Mouse (Mus musculus) myocyte (in vitro differentiated cells): ENCODE results near the gene Pfn3. TPM values are rescaled to one million over a fixed set of nuclear protein-coding genes. Genes with fewer than 3 reads are reported as not detected.

Experiments
- H3K27me3 ChIP-seq: one replicate; pipeline ENCODE4 v1.6.1; 2011; ENCODE audit not compliant: control insufficient read depth, insufficient read depth, insufficient read length
- H3K36me3 ChIP-seq: one replicate; pipeline ENCODE4 v1.6.1; 2011; ENCODE audit not compliant: control insufficient read depth, insufficient read depth
- H3K4me2 ChIP-seq: one replicate; pipeline ENCODE4 v1.6.1; 2011; ENCODE audit warnings: low read depth, control low read depth
- H3K4me3 ChIP-seq: one replicate; pipeline ENCODE4 v1.5.1; 2011; ENCODE audit warnings: mild to moderate bottlenecking, control low read depth, moderate library complexity
- H3K79me2 ChIP-seq: one replicate; pipeline ENCODE4 v1.6.1; 2011; ENCODE audit not compliant: control insufficient read depth, insufficient read depth
- H3ac ChIP-seq: one replicate; pipeline ENCODE4 v1.6.1; 2011; ENCODE audit not compliant: control insufficient read depth, insufficient read length
- CEBPB ChIP-seq: IDR thresholded peaks from 2 replicates; pipeline ENCODE4 v1.6.1; 2011; ENCODE audit warnings: mild to moderate bottlenecking, moderate library complexity; ENCODE audit not compliant: poor library complexity, insufficient read depth, severe bottlenecking
- E2F4 ChIP-seq: IDR thresholded peaks from one replicate; pipeline ENCODE4 v1.6.1; 2011; ENCODE audit warnings: mild to moderate bottlenecking, control low read depth, moderate library complexity; ENCODE audit not compliant: insufficient read depth
- MAX ChIP-seq: IDR thresholded peaks from one replicate; pipeline ENCODE4 v1.6.1; 2011; ENCODE audit warnings: low read depth, mild to moderate bottlenecking, control low read depth
- MYOD1 ChIP-seq, 3 experiments: IDR thresholded peaks; one replicate each; pipeline ENCODE4 v1.6.1; 2011; ENCODE audit warnings: control low read depth in 2 of 3, low read depth in 2 of 3, mild to moderate bottlenecking in 2 of 3, moderate library complexity in 1 of 3; ENCODE audit not compliant: insufficient read length in 2 of 3, control insufficient read depth in 1 of 3
- MYOG ChIP-seq, 3 experiments: IDR thresholded peaks; one replicate each; pipeline ENCODE4 v1.6.1; 2011; ENCODE audit warnings: control low read depth in 2 of 3, low read depth in 2 of 3, mild to moderate bottlenecking in 2 of 3; ENCODE audit not compliant: insufficient read length in 2 of 3, control insufficient read depth in 1 of 3, insufficient read depth in 1 of 3
- POLR2A ChIP-seq: IDR thresholded peaks from one replicate; pipeline ENCODE4 v1.6.1; 2011; ENCODE audit warnings: low read depth, mild to moderate bottlenecking, control low read depth, moderate library complexity; ENCODE audit not compliant: insufficient read length
- POLR2AphosphoS2 ChIP-seq: IDR thresholded peaks from one replicate; pipeline ENCODE4 v1.6.1; 2011; ENCODE audit warnings: low read depth, control low read depth; ENCODE audit not compliant: insufficient read length
- REST ChIP-seq: IDR thresholded peaks from one replicate; pipeline ENCODE4 v1.6.1; 2011; ENCODE audit warnings: mild to moderate bottlenecking, control low read depth, moderate library complexity; ENCODE audit not compliant: insufficient read depth, insufficient read length
- SRF ChIP-seq: IDR thresholded peaks from one replicate; pipeline ENCODE4 v1.6.1; 2011; ENCODE audit warnings: low read depth; ENCODE audit not compliant: control insufficient read depth, insufficient read length
- TCF12 ChIP-seq: IDR thresholded peaks from one replicate; pipeline ENCODE4 v1.6.1; 2011; ENCODE audit warnings: mild to moderate bottlenecking, control low read depth; ENCODE audit not compliant: poor library complexity, insufficient read depth, severe bottlenecking
- TCF3 ChIP-seq: IDR thresholded peaks from one replicate; pipeline ENCODE4 v1.6.1; 2011; ENCODE audit warnings: low read depth, control low read depth; ENCODE audit not compliant: insufficient read length
- USF1 ChIP-seq: IDR thresholded peaks from one replicate; pipeline ENCODE4 v1.6.1; 2011; ENCODE audit warnings: low read depth, mild to moderate bottlenecking, control low read depth, moderate library complexity
- polyA plus RNA-seq: library from polyadenylated mRNA; unstranded; fragments of >200 nt; fragmentation: generic; extraction: Trizol; gene quantifications from one replicate; pipeline ENCODE4 v1.2.1, GENCODE M21; 2012; ENCODE audit warnings: missing spikeins

Gene Pfn3
- polyA plus RNA-seq = not detected

DNA sequence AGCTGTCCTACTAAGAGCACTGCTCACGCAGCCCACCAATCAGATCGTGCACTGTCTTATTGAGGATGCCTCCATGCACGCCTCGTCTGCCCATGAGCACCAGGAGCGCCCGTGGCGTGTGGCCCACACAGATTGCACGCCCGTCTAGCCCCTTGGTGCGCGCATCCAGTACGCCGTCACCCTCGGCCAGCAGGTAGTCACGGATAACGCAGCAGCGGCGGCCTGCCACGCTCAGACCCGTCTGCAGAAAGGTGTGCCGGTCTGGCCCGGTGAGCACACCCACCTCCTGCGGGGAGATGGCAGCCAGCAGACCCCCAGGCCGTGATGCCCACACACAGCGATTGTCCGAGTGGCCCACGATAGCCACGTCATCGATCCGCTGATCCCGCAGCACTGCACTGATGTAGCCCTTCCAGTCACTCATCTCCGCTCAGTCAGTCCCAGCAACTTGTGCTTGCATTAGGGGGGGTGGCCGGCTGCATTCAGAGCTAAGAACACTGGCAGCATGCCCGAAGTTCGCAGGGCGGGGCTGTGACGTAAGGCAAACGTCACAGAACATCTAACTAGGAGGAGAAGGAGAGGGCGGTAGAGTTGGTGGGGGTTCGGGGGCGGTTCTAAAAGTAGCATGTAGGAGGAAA is at the start of gene Pfn3:
Gene Pfn3, minus strand, starts transcription at position 490 of the 638 bp plus-strand sequence.
- Histone ChIP-seq H3K27me3 (peaks cover under 1% of the 10 kb centered on the region), H3K36me3 (no peaks in the 10 kb centered on the region), H3K4me2 (no peak within 1 kb of the TSS), H3ac (no peak within 1 kb of the TSS), H3K79me2 (no peaks in the 10 kb centered on the region), H3K4me3 (no peak within 1 kb of the TSS)
- TF ChIP-seq CEBPB (no peak), MYOG (IDR thresholded peaks at IDR 0.05; ENCODE audit: control insufficient read depth in 1 of 3, insufficient read depth in 1 of 3, insufficient read length in 2 of 3, low read depth in 2 of 3) (no peak), POLR2AphosphoS2 (no peak), SRF (no peak), TCF12 (no peak), REST (no peak), MAX (no peak), POLR2A (no peak), MYOD1 (IDR thresholded peaks at IDR 0.05; ENCODE audit: control insufficient read depth in 1 of 3, insufficient read length in 2 of 3, low read depth in 2 of 3) (no peak), E2F4 (no peak), USF1 (no peak), TCF3 (no peak)

GRCm38 (mm10) chr13:55464027-55464884 is 49.2 kb upstream of the Pfn3 start, which contains the start of gene Prr7:
Gene Prr7 (plus strand): TSS chr13:55464267.
- H3K79me2 ChIP-seq = no peaks in the 10 kb centered on the region
- TF ChIP-seq REST = no peak
- TF ChIP-seq POLR2AphosphoS2 = peak; percentile 71
- TF ChIP-seq SRF = no peak
- no peaks in the 10 kb centered on the region for H3K27me3 ChIP-seq
- H3ac ChIP-seq = no peak within 1 kb of the TSS
- peak within 1 kb of the TSS; percentile 14 for H3K4me3 ChIP-seq
- no peaks in the 10 kb centered on the region for H3K36me3 ChIP-seq
- H3K4me2 ChIP-seq = peak within 1 kb of the TSS; percentile 71

DNA sequence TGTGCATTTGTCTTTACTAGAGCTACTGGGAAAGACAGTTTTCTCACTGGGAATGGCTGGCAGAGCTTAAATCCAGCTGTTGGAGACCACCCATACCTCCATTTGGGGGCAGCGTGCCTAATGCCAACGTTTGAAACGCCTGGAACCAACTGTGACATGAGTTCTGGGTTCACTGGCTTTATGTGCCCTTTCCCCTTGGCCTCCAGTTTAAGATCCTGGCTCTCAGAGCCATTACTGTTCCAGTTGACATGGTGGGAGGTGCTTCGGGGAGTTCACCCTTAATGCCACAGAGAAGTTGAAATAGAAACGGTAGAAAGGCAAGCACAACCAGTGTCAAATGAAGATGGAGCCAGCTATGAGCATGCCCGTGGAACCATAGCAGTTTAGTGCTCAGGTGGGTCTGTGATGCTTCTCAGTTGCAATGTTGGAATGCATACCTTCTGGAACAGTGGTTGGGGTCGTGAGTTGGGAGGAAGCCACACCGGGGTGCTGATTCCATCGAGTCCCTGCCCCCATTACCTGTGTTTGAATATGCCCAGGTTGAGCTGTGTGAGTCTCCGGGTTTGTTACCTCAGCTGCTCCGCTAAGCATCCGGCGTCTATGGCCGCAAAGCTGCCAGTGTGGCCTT is 48.5 kb upstream of the Pfn3 start:
- Histone ChIP-seq H3K79me2 (no peaks in the 10 kb centered on the region), H3K4me3 (peak overlapping the region; percentile 14), H3K27me3 (no peaks in the 10 kb centered on the region)

DNA sequence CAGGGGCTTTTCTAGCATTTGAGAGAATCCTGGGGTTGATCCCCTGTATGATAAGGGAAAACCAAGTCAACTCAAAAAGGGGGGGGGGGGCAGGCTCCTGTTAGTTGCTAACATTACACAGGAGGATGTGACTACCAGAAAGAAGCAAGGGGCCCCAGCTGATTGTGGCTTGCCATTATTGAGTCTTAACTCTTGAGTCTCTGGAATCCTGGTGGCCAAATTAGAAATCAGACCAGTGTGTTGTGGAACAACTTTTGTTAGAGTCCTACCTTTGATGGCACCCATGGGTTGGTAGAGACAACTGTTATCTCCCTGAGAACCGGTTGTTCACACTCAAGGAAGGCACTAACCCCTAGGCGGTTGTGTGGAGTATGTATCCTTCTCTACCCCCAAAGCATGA is 47.9 kb upstream of the Pfn3 start:
- TF ChIP-seq TCF12 = no peak
- TF ChIP-seq POLR2AphosphoS2 = no peak
- TF ChIP-seq USF1 = no peak
- no peak for TF ChIP-seq TCF3
- no peak for TF ChIP-seq MYOG (IDR thresholded peaks at IDR 0.05; ENCODE audit: control insufficient read depth in 1 of 3, insufficient read depth in 1 of 3, insufficient read length in 2 of 3, low read depth in 2 of 3)
- TF ChIP-seq MYOD1 (IDR thresholded peaks at IDR 0.05; ENCODE audit: control insufficient read depth in 1 of 3, insufficient read length in 2 of 3, low read depth in 2 of 3) = no peak
- TF ChIP-seq REST = no peak
- TF ChIP-seq SRF = no peak
- TF ChIP-seq CEBPB = no peak
- TF ChIP-seq POLR2A = no peak
- TF ChIP-seq MAX = no peak
- no peak for TF ChIP-seq E2F4
- H3K79me2 ChIP-seq = no peaks in the 10 kb centered on the region
- no peak overlapping the region for H3K4me3 ChIP-seq
- H3ac ChIP-seq = no peak overlapping the region
- H3K36me3 ChIP-seq = no peaks in the 10 kb centered on the region
- H3K27me3 ChIP-seq = no peaks in the 10 kb centered on the region
- no peak overlapping the region for H3K4me2 ChIP-seq

More for the DNA sequence above, 48.5 kb upstream of the Pfn3 start:
- no peak for TF ChIP-seq USF1
- TF ChIP-seq POLR2AphosphoS2 = peak; percentile 12
- no peak for TF ChIP-seq E2F4
- TF ChIP-seq REST = no peak
- TF ChIP-seq MAX = no peak
- TF ChIP-seq CEBPB = no peak
- TF ChIP-seq MYOG (IDR thresholded peaks at IDR 0.05; ENCODE audit: control insufficient read depth in 1 of 3, insufficient read depth in 1 of 3, insufficient read length in 2 of 3, low read depth in 2 of 3) = no peak
- Histone ChIP-seq H3K36me3 (no peaks in the 10 kb centered on the region), H3ac (no peak overlapping the region), H3K4me2 (peak overlapping the region; percentile 71)
